Comparison of ENCODE assay signal across 18 mouse cellular contexts in genomic region chr6:107998921-107999690, GRCm38 (mm10).
DNase-seq lines count a peak whose midpoint lies in the region; ATAC-seq lines count a peak whose summit lies in the region.
"Had no signal": no experiment of that assay in that cellular context is flagged by ENCODE, and none has a peak within 500 bp of the region (broad histone marks: within the 10 kb centered on the region; RNA-seq: fewer than 3 reads in every experiment).

No protein-coding gene starts in this region.

- no peaks in the 10 kb centered on the region for H3K4me1 ChIP-seq in hindbrain, embryonic 16.5 days (ENCODE audit: control insufficient read depth, insufficient read depth, low read depth, low read length)
- H3K4me1 ChIP-seq in hindbrain, embryonic 12.5 days, result no peaks in the 10 kb centered on the region
- H3K4me1 ChIP-seq: heart, embryonic 13.5 days; intestine, embryonic 15.5 days; liver, embryonic 13.5 days; lung, embryonic 15.5 days; megakaryocyte, embryonic 14.5 days; neural tube, embryonic 12.5 days had no signal

- no peaks in the 10 kb centered on the region for H3K36me3 ChIP-seq in hindbrain, embryonic 16.5 days (ENCODE audit: control insufficient read depth, insufficient read depth, low read length)
- H3K36me3 ChIP-seq in hindbrain, embryonic 12.5 days, result no peaks in the 10 kb centered on the region
- H3K36me3 ChIP-seq: heart, embryonic 13.5 days; intestine, embryonic 15.5 days; liver, embryonic 13.5 days; lung, embryonic 15.5 days; neural tube, embryonic 12.5 days had no signal

- H3K27me3 ChIP-seq in hindbrain, embryonic 16.5 days (replicated peaks; ENCODE audit: control insufficient read depth, insufficient read depth, low read length), result no peaks in the 10 kb centered on the region
- no peaks in the 10 kb centered on the region for H3K27me3 ChIP-seq in hindbrain, embryonic 12.5 days
- H3K27me3 ChIP-seq: heart, embryonic 13.5 days; intestine, embryonic 15.5 days; liver, embryonic 13.5 days; lung, embryonic 15.5 days; megakaryocyte, embryonic 14.5 days; neural tube, embryonic 12.5 days had no signal

- no peak overlapping the region for H3K27ac ChIP-seq in hindbrain, embryonic 16.5 days (ENCODE audit: low read depth, low read length)
- H3K27ac ChIP-seq in hindbrain, embryonic 12.5 days, result no peak overlapping the region
- H3K27ac ChIP-seq: heart, embryonic 13.5 days; intestine, embryonic 15.5 days; liver, embryonic 13.5 days; lung, embryonic 15.5 days; neural tube, embryonic 12.5 days had no signal

- peak; percentile 70 for DNase-seq in cerebellum, adult 11 months
- peak; percentile 85 to 86 for DNase-seq in cerebellum, postnatal 10 days
- peak; percentile 37 for DNase-seq in layer of hippocampus, adult 9-11 months
- DNase-seq in neural tube, embryonic 10.5 days (ENCODE audit: extremely low spot score, low spot score), result no peak
- DNase-seq in MN1 (ENCODE audit: low spot score), result no peak
- DNase-seq: adrenal gland, postnatal 14 days; B cell, adult 2 months; heart, postnatal 4 days; liver, embryonic 13.5 days; right cerebral cortex, postnatal 14 days had no signal

- 72% methylated on average over 8 of the region's 8 CpGs for WGBS in hindbrain, embryonic 16.5 days
- 83% methylated on average over 8 of the region's 8 CpGs for WGBS in hindbrain, embryonic 12.5 days

- no peak overlapping the region for H3K9ac ChIP-seq in hindbrain, embryonic 16.5 days (ENCODE audit: low read depth, low read length)
- H3K9ac ChIP-seq in hindbrain, embryonic 12.5 days, result no peak overlapping the region
- H3K9ac ChIP-seq: heart, embryonic 13.5 days; intestine, embryonic 15.5 days; liver, embryonic 13.5 days; lung, embryonic 15.5 days; neural tube, embryonic 12.5 days had no signal

- H3K9me3 ChIP-seq in hindbrain, embryonic 16.5 days (ENCODE audit: control insufficient read depth, low read length), result no peaks in the 10 kb centered on the region
- H3K9me3 ChIP-seq in hindbrain, embryonic 12.5 days (replicated peaks), result no peaks in the 10 kb centered on the region
- H3K9me3 ChIP-seq: heart, embryonic 13.5 days; intestine, embryonic 15.5 days; liver, embryonic 13.5 days; lung, embryonic 15.5 days; megakaryocyte, embryonic 14.5 days; neural tube, embryonic 12.5 days had no signal

- H3K4me3 ChIP-seq in hindbrain, embryonic 16.5 days (ENCODE audit: low read length), result no peak overlapping the region
- H3K4me3 ChIP-seq in hindbrain, embryonic 12.5 days, result no peak overlapping the region
- H3K4me3 ChIP-seq: heart, embryonic 13.5 days; intestine, embryonic 15.5 days; liver, embryonic 13.5 days; lung, embryonic 15.5 days; megakaryocyte, embryonic 14.5 days; neural tube, embryonic 12.5 days had no signal

- peak; percentile 83 for ATAC-seq in hindbrain, embryonic 16.5 days
- no peak for ATAC-seq in hindbrain, embryonic 12.5 days (ENCODE audit: low FRiP score)
- ATAC-seq: intestine, embryonic 15.5 days; midbrain, embryonic 16.5 days had no signal

- H3K4me2 ChIP-seq in hindbrain, embryonic 16.5 days (ENCODE audit: low read length), result no peak overlapping the region
- H3K4me2 ChIP-seq in hindbrain, embryonic 12.5 days (replicated peaks), result no peak overlapping the region
- H3K4me2 ChIP-seq: heart, embryonic 13.5 days; intestine, embryonic 15.5 days; liver, embryonic 13.5 days; lung, embryonic 15.5 days; neural tube, embryonic 12.5 days had no signal

Comparison
In these comparisons a context has a peak if more than half of its experiments do, and no peak if none do; other contexts are left out.
1. DNase-seq: peak in cerebellum, adult 11 months (single experiment), cerebellum, postnatal 10 days (2 of 2) and layer of hippocampus, adult 9-11 months (single experiment); none in neural tube, embryonic 10.5 days (single experiment) and MN1 (single experiment).